Mouse (Mus musculus) induced T-regulatory cell, adult 2 months (primary cell): ENCODE measurements at regions not wholly inside any gene's neighbourhood (a gene's known extent, or its start where the extent isn't known, plus 50 kb on each side); places are given as distances from the start of the nearest gene placed in this dataset.

Source experiments
- DNase-seq: peaks from one replicate; pipeline ENCODE4 v3.0.0-alpha.2; 2012; ENCODE audit warnings: low read depth

DNA sequence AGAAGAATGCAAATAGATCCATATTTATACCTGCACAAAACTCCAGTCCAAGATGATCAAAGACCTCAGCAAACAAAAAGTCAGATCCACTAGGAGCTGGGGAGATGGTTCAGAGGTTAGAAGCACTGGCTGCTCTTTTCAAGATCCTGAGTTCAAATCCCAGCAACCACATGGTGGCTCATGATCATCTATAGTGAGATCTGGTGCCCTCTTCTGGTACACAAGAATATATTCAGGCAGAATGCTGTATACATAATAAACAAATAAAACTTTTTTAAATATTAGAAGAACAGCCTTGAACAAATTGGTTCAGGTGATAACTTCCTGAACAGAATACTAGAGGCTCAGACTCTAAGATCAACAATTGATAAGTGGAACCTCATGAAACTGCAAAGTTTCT, 83.7 kb downstream of the Hmgn5 start:
- peak; percentile 2 for DNase-seq
